Comparison of ENCODE assay signal across 10 mouse cellular contexts in the genomic region with DNA sequence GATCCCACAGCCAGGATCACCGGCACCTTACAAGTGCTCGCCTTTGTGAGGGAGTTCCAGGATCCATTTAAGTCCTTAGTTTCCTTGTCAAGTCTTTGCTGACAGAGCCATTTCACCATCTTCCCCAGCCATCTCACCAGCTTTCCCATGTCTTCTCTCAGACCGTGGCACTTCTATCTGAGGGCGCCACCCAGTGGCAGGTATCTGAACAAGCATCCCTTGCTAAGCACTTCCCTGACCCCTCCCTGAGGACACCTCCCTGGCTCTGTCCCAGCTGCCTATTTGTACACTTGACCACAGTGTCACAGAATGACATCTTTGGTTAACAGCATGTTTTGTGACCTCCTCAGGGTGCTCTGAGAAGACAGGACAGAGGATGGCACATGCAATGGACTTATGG. TPM values are rescaled to one million over a fixed set of nuclear protein-coding genes. Genes with fewer than 3 reads are reported as not detected.
DNase-seq lines count a peak whose midpoint lies in the region; ATAC-seq and TF ChIP-seq lines count a peak whose summit lies in the region.
"Had no signal": no experiment of that assay in that cellular context is flagged by ENCODE, and none has a peak within 500 bp of the region (broad histone marks: within the 10 kb centered on the region; RNA-seq: fewer than 3 reads in every experiment).

No protein-coding gene starts in this region.

- no peaks in the 10 kb centered on the region for H3K36me3 ChIP-seq in kidney, embryonic 14.5 days (ENCODE audit: control insufficient read depth, insufficient read depth, low read length)
- H3K36me3 ChIP-seq in G1E (replicated peaks) = no peaks in the 10 kb centered on the region
- H3K36me3 ChIP-seq: embryonic facial prominence, embryonic 12.5 days; liver, embryonic 13.5 days had no signal

- H3K4me3 ChIP-seq in kidney, embryonic 14.5 days (ENCODE audit: low read length) = no peak overlapping the region
- no peak overlapping the region for H3K4me3 ChIP-seq in G1E (ENCODE audit: low read depth, low read length)
- H3K4me3 ChIP-seq: embryonic facial prominence, embryonic 12.5 days; liver, embryonic 13.5 days had no signal

- no peak for ATAC-seq in kidney, embryonic 14.5 days (ENCODE audit: low FRiP score, low TSS enrichment)
- ATAC-seq in G1E (ENCODE audit: extremely low read depth, insufficient number of reproducible peaks, low FRiP score, poor library complexity, severe bottlenecking) = no peak
- peak; percentile 69 for ATAC-seq in cerebellum, adult (ENCODE audit: insufficient number of reproducible peaks, low FRiP score, low TSS enrichment)

- peak; percentile 40; the same call in 1 of the 2 replicates for TF ChIP-seq CTCF in G1E (IDR thresholded peaks at IDR 0.05; ENCODE audit: low read depth, low read length)

- H3K27me3 ChIP-seq in kidney, embryonic 14.5 days (ENCODE audit: control insufficient read depth, insufficient read depth, low read length) = peaks cover 6% of the 10 kb centered on the region; the same call in 1 of the 2 replicates
- H3K27me3 ChIP-seq in G1E (ENCODE audit: insufficient read depth, low read length) = peaks cover 5% of the 10 kb centered on the region; the same call in 1 of the 2 replicates

- H3K4me1 ChIP-seq in kidney, embryonic 14.5 days (ENCODE audit: control insufficient read depth, insufficient read depth, low read length) = 0 out of 2 replicates have a peak, but pooled peaks cover 3% of the 10 kb centered on the region
- no peaks in the 10 kb centered on the region for H3K4me1 ChIP-seq in G1E (ENCODE audit: insufficient read depth, low read depth, low read length)
- H3K4me1 ChIP-seq: embryonic facial prominence, embryonic 12.5 days; liver, embryonic 13.5 days had no signal

- 17% methylated on average over 4 of the region's 4 CpGs for WGBS in kidney, embryonic 14.5 days

- no peak overlapping the region for H3K27ac ChIP-seq in kidney, embryonic 14.5 days (ENCODE audit: low read depth, low read length)
- H3K27ac ChIP-seq: embryonic facial prominence, embryonic 12.5 days; liver, embryonic 13.5 days had no signal

- H3K4me2 ChIP-seq in kidney, embryonic 14.5 days (replicated peaks; ENCODE audit: low read depth, low read length) = no peak overlapping the region
- H3K4me2 ChIP-seq: embryonic facial prominence, embryonic 12.5 days; liver, embryonic 13.5 days had no signal

- H3K9me3 ChIP-seq in kidney, embryonic 14.5 days (ENCODE audit: control insufficient read depth, low read length) = no peaks in the 10 kb centered on the region
- H3K9me3 ChIP-seq in G1E (replicated peaks) = no peaks in the 10 kb centered on the region
- H3K9me3 ChIP-seq: embryonic facial prominence, embryonic 12.5 days; liver, embryonic 13.5 days had no signal

- no peak overlapping the region for H3K9ac ChIP-seq in kidney, embryonic 14.5 days (ENCODE audit: low read depth, low read length)
- H3K9ac ChIP-seq: embryonic facial prominence, embryonic 12.5 days; liver, embryonic 13.5 days had no signal

- DNase-seq in kidney, adult 11 months = peak; percentile 71
- peak; percentile 24 for DNase-seq in G1E (ENCODE audit: low spot score)
- DNase-seq in gastrocnemius, adult 8-10 months (ENCODE audit: low spot score in 2 of 2) = peak; percentile 75 to 78
- DNase-seq in layer of hippocampus, adult 9-11 months = peak; percentile 59
- peak; percentile 41 to 42 for DNase-seq in monocyte, adult 2 months (ENCODE audit: low read depth in 1 of 2, low spot score in 2 of 2)
- peak; percentile 49 for DNase-seq in thymus, postnatal 14 days
- DNase-seq: liver, embryonic 13.5 days had no signal

RNA-seq across cellular contexts. Expression of gene Ntng2, which starts 15.2 kb away (rescaled TPM):
- polyA plus RNA-seq in kidney, embryonic 14.5 days (2014; fragmentation: Nextera tagmentation; extraction: Ambion mirVana) = 3.2 and 4.3 TPM in 2 replicates
- not detected in 2 replicates for total RNA-seq in G1E (2014; fragmentation: Nextera tagmentation)
- 0.49 TPM in 1 of 2 replicates, not detected in the other for total RNA-seq in G1E (2017)
- not detected in 2 replicates for polyA plus RNA-seq in G1E (2012)
- 10 to 100 TPM; 16.7 to 30.4 (median 26.0) TPM for total RNA-seq in gastrocnemius, adult 8-10 months (2022)
- polyA plus RNA-seq: liver, embryonic 13.5 days had no signal

Comparison
In these comparisons a context has a peak if more than half of its experiments do, and no peak if none do; other contexts are left out.
1. DNase-seq: peak in every context shown above with its lines; median percentile 76 in gastrocnemius, adult 8-10 months; 71 in kidney, adult 11 months; 59 in layer of hippocampus, adult 9-11 months; 49 in thymus, postnatal 14 days; 42 in monocyte, adult 2 months; 24 in G1E.
2. RNA of gene Ntng2, which starts 15.2 kb away (total RNA-seq): 16.7 to 30.4 TPM in gastrocnemius, adult 8-10 months; 0.49 TPM in G1E; every median in the first group is over 10 times any median in the second.